Mouse (Mus musculus): ENCODE measurements around the gene Olfr715b. TPM values are rescaled to one million over a fixed set of nuclear protein-coding genes. Genes with fewer than 3 reads are reported as not detected.
"Not testable (repeated sequence)": the region's sequence is repeated elsewhere in the genome, so short reads cannot be mapped to it uniquely, and the experiment has no call there.

Gene Olfr715b
- total RNA-seq (2021), result not detected

GRCm38 (mm10) chr7:107110269-107110668, at the start of gene Olfr715b:
Gene Olfr715b (minus strand): TSS chr7:107110369.
- DNase-seq (ENCODE audit: low spot score in 2 of 2); intact Hi-C loops (cut with DNase I): not testable (repeated sequence)

GRCm38 (mm10) chr7:107138027-107138426, 27.9 kb upstream of the Olfr715b start, which contains the start of gene Olfr716:
Gene Olfr716 (plus strand): TSS chr7:107138327.
- intact Hi-C loops (cut with DNase I); DNase-seq (ENCODE audit: low spot score in 2 of 2): not testable (repeated sequence)

GRCm38 (mm10) chr7:107130983-107131382, 20.8 kb upstream of the Olfr715b start, which contains the start of gene Olfr715:
Gene Olfr715 (minus strand): TSS chr7:107131083.
- DNase-seq (ENCODE audit: low spot score in 2 of 2); intact Hi-C loops (cut with DNase I): not testable (repeated sequence)

- intact Hi-C loops (cut with DNase I), result no loop called here
These were observed 17.2 kb downstream of the Olfr715b start, which contains the start of gene Olfr17 for GRCm38 (mm10) chr7:107092920-107093319. Gene Olfr17 (plus strand): TSS chr7:107093220.

GRCm38 (mm10) chr7:107070681-107071080, 39.5 kb downstream of the Olfr715b start, which contains the start of gene Olfr714:
Gene Olfr714 (plus strand): TSS chr7:107070981.
- intact Hi-C loops (cut with DNase I), result no loop called here
- no peak for DNase-seq (ENCODE audit: low spot score in 2 of 2)

More at GRCm38 (mm10) chr7:107092920-107093319, 17.2 kb downstream of the Olfr715b start, which contains the start of gene Olfr17:
- no peak for DNase-seq (ENCODE audit: low spot score in 2 of 2)

Other genes starting within 250 kb of the Olfr715b start
- gene Olfr704, start 247.2 kb downstream of the Olfr715b start, total RNA-seq (2021), result not detected
- gene Olfr705, start 233.5 kb downstream of the Olfr715b start, total RNA-seq (2021), result not detected
- not detected for gene Olfr706, start 222.2 kb downstream of the Olfr715b start, total RNA-seq (2021)
- gene Olfr707, start 209.1 kb downstream of the Olfr715b start, total RNA-seq (2021), result not detected
- not detected for gene Olfr1532-ps1, start 202.4 kb downstream of the Olfr715b start, total RNA-seq (2021)
- gene Olfr709-ps1, start 178.2 kb downstream of the Olfr715b start, total RNA-seq (2021), result not detected
- gene Olfr710, start 162.1 kb downstream of the Olfr715b start, total RNA-seq (2021), result not detected
- gene Olfr6, start 146.4 kb downstream of the Olfr715b start, total RNA-seq (2021), result not detected
- not detected for gene Olfr711, start 134.9 kb downstream of the Olfr715b start, total RNA-seq (2021)
- gene Olfr2, start 104.3 kb downstream of the Olfr715b start, total RNA-seq (2021), result not detected
- not detected for gene Olfr713, start 79.2 kb downstream of the Olfr715b start, total RNA-seq (2021)
- gene Olfr714, start 39.4 kb downstream of the Olfr715b start, total RNA-seq (2021), result not detected
- gene Olfr17, start 17.1 kb downstream of the Olfr715b start, total RNA-seq (2021), result not detected
- not detected for gene Olfr715, start 20.7 kb upstream of the Olfr715b start, total RNA-seq (2021)
- gene Olfr716, start 28.0 kb upstream of the Olfr715b start, total RNA-seq (2021), result not detected
- gene Nlrp14, start 56.6 kb upstream of the Olfr715b start, total RNA-seq (2021), result not detected
- not detected for gene Rbmxl2, start 99.1 kb upstream of the Olfr715b start, total RNA-seq (2021)